Mouse (Mus musculus): ENCODE results near the gene Bpifb9a.
"Not testable (repeated sequence)": the region's sequence is repeated elsewhere in the genome, so short reads cannot be mapped to it uniquely, and the experiment has no call there.

Gene Bpifb9a

DNA sequence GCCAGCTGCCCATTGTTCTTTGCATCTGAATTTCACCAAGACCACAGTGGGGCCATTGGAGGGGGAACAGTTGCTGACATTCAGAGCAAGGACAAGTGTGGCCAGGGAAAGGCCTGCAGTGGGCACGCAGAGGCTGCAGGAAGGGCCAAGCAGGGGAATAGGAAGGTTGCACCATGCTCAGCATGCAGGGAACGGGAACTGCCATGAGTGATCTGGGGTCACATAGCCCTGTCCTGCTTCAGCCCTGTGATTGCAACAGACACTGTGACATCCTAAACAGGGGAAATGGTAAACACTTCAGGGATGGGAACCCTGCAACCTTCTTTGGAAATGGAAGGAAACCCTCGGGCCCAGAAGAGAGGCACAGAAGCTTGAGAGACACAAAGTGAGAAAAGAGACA, 47.0 kb downstream of the Bpifb9a start:
- ATAC-seq (ENCODE audit: low TSS enrichment), result not testable (repeated sequence)

DNA sequence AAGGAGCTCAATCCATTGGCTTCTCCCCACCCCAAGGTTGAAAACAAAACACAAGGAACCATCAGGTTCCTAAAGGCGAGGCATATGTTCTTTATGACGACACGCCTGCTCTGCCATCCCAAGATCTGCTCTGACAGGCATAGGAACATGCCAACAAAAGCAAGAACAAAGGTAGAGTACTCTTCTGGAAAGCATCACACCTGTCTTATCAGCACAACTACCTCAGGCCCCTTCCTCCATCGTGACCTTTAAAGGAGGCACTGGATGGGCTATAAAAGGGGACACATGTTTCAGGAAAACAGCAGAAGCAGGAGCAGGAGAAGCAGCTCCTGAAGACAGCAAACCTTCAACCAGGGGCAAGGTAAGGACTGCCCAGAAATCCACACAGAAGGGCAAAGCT, 49.3 kb downstream of the Bpifb9a start, which contains the start of gene Bpifb9b:
Gene Bpifb9b (plus strand): TSS at position 301 of the 400 bp plus-strand sequence.
- ATAC-seq (ENCODE audit: low TSS enrichment), result not testable (repeated sequence)

DNA sequence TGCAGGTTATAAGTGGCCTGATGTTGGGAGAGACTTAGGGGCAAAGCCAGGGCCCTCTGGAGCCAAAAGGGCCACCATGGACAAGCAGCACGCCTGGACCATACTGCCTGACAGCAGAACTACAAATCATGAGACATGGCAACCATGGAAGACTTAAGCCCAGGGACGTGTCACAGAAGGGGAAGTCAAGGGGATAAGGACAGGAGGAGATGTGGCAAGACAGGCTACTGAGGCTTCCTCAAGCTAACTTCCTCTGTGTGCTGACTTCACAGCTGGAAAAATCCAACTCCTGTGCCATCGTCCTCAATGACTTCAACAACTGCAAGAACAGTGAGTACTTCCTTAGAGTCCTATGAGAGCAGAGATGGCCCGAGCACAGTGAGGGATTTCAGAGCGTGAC, 56.1 kb downstream of the Bpifb9a start:
- ATAC-seq (ENCODE audit: low TSS enrichment), result not testable (repeated sequence)
